Mouse (Mus musculus) MEL (cell line): ENCODE data around the gene B4galt1.

ENCODE experiments used
- CTCF ChIP-seq, 3 experiments: IDR thresholded peaks in 2 of 3; conservative IDR thresholded peaks in 1 of 3; 2 replicates each; pipeline ENCODE4 v1.5.1; 2011 to 2012; ENCODE audit warnings: low read length in 3 of 3, low read depth in 2 of 3, mild to moderate bottlenecking in 2 of 3, improper control_type of control experiment in 1 of 3, inconsistent platforms in 1 of 3, mixed read lengths in 1 of 3, moderate library complexity in 1 of 3; ENCODE audit not compliant: control insufficient read depth in 1 of 3, insufficient read depth in 1 of 3, poor library complexity in 1 of 3, severe bottlenecking in 1 of 3
- GABPA ChIP-seq: IDR thresholded peaks from 2 replicates; pipeline ENCODE4 v1.6.1; 2012; ENCODE audit warnings: low read depth, mild to moderate bottlenecking, inconsistent platforms, low read length, improper control_type of control experiment, moderate library complexity
- GATA1 ChIP-seq: IDR thresholded peaks from 2 replicates; pipeline ENCODE4 v1.6.1; 2011; ENCODE audit warnings: low read depth, low read length, improper control_type of control experiment

- TF ChIP-seq GATA1 (no peak), GABPA (no peak), CTCF (IDR thresholded peaks at IDR 0.05 in 2 of 3, conservative IDR thresholded peaks at IDR 0.05 in 1 of 3; ENCODE audit: control insufficient read depth in 1 of 3, insufficient read depth in 1 of 3, low read depth in 2 of 3, low read length in 3 of 3, poor library complexity in 1 of 3, severe bottlenecking in 1 of 3) (no peak)
Observed at GRCm38 (mm10) chr4:40820903-40821302, 32.9 kb downstream of the B4galt1 start.
